Mouse (Mus musculus): Measurements from ENCODE around the gene Gm5741. TPM values are rescaled to one million over a fixed set of nuclear protein-coding genes. Genes with fewer than 3 reads are reported as not detected.
"Not testable (repeated sequence)": the region's sequence is repeated elsewhere in the genome, so short reads cannot be mapped to it uniquely, and the experiment has no call there.

The Gm5741 gene
- polyA plus RNA-seq, 1 experiment from 2014 or later = not detected

DNA sequence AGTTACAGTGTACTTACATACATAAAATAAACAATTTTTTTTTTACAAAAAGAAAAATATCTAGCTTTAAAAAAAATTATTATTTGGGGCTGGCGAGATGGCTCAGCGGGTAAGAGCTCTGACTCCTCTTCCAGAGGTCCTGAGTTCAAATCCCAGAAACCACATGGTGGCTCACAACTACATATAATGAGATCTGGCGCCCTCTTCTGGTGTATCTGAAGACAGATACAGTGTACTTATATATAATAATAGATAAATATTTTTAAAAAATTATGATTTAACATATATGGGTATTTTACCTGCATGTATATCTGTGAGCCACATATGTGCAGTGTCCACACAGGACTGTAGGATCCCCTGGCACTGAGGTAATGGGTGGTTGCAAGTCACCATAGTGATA lies 18.5 kb upstream of the Gm5741 start:
- Histone ChIP-seq H3K9ac (no peak overlapping the region), H3K4me3 (no peak overlapping the region), H3K4me1 (replicated peaks) (peaks cover 27% of the 10 kb centered on the region), H3K27me3 (replicated peaks) (no peaks in the 10 kb centered on the region), H3K36me3 (peaks cover 45% of the 10 kb centered on the region), H3K9me3 (replicated peaks) (no peaks in the 10 kb centered on the region), H3K27ac (ENCODE audit: poor library complexity, severe bottlenecking) (no peak overlapping the region), H3K4me2 (no peak overlapping the region)
- WGBS = 79% methylated on average over 3 of the region's 3 CpGs
- no peak for ATAC-seq (ENCODE audit: insufficient number of reproducible peaks, low FRiP score)

GRCm38 (mm10) chr8:85084633-85085032 lies 16.9 kb upstream of the Gm5741 start:
- Histone ChIP-seq H3K9me3 (replicated peaks) (no peaks in the 10 kb centered on the region), H3K4me2 (no peak overlapping the region), H3K4me3 (no peak overlapping the region), H3K27me3 (replicated peaks) (no peaks in the 10 kb centered on the region), H3K27ac (ENCODE audit: poor library complexity, severe bottlenecking) (no peak overlapping the region), H3K36me3 (peaks cover 38% of the 10 kb centered on the region), H3K9ac (no peak overlapping the region), H3K4me1 (replicated peaks) (peaks cover 32% of the 10 kb centered on the region)
- no peak for ATAC-seq (ENCODE audit: insufficient number of reproducible peaks, low FRiP score)
- WGBS = 78% methylated on average over 8 of the region's 8 CpGs

- Histone ChIP-seq H3K4me2 (peak within 1 kb of the TSS; percentile 91), H3K9ac (peak within 1 kb of the TSS; percentile 82), H3K27me3 (replicated peaks) (no peaks in the 10 kb centered on the region), H3K27ac (ENCODE audit: poor library complexity, severe bottlenecking) (peak within 1 kb of the TSS; percentile 38), H3K4me3 (peak within 1 kb of the TSS; percentile 74), H3K9me3 (replicated peaks) (no peaks in the 10 kb centered on the region), H3K4me1 (replicated peaks) (peaks cover 45% of the 10 kb centered on the region), H3K36me3 (peaks cover 36% of the 10 kb centered on the region)
- peak; percentile 86 for ATAC-seq (ENCODE audit: insufficient number of reproducible peaks, low FRiP score)
- under 1% methylated on average over 30 of the region's 30 CpGs for WGBS
These were observed 15.5 kb upstream of the Gm5741 start, which contains the start of gene Man2b1 for GRCm38 (mm10) chr8:85083108-85083813. Man2b1 (plus strand) TSS chr8:85083270.

GRCm38 (mm10) chr8:85082169-85082568 lies 14.4 kb upstream of the Gm5741 start:
- H3K4me2 ChIP-seq; H3K27ac ChIP-seq (ENCODE audit: poor library complexity, severe bottlenecking); ATAC-seq (ENCODE audit: insufficient number of reproducible peaks, low FRiP score); H3K9ac ChIP-seq; H3K27me3 ChIP-seq (replicated peaks); H3K4me3 ChIP-seq; H3K9me3 ChIP-seq (replicated peaks): not testable (repeated sequence)
- peaks cover 45% of the 10 kb centered on the region for H3K4me1 ChIP-seq (replicated peaks)
- WGBS = 79% methylated on average over 4 of the region's 4 CpGs
- peaks cover 29% of the 10 kb centered on the region for H3K36me3 ChIP-seq

DNA sequence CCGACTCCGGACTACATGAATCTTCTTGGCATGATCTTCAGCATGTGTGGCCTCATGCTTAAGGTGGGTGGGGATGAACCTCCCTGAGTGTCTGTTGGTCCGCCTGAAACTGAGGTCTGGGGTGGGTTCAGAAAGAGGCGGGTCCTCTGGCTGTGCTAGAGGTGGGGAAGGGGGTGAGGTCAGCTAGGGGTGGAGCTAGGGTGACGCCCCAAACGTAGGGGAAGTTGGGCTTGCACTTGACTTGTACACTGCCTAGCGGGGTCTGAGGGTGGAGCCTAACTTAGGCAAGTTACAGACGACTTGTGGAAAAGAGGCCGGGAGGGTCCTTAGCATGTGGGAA lies 13.4 kb upstream of the Gm5741 start, which contains the start of gene Wdr83:
Gene Wdr83, minus strand, starts transcription at position 91 of the 340 bp plus-strand sequence.
- Histone ChIP-seq H3K4me1 (replicated peaks) (peaks cover 45% of the 10 kb centered on the region), H3K9me3 (replicated peaks) (no peaks in the 10 kb centered on the region), H3K4me3 (peak within 1 kb of the TSS; percentile 86), H3K27me3 (replicated peaks) (no peaks in the 10 kb centered on the region), H3K9ac (peak within 1 kb of the TSS; percentile 90), H3K36me3 (peaks cover 29% of the 10 kb centered on the region), H3K27ac (ENCODE audit: poor library complexity, severe bottlenecking) (peak within 1 kb of the TSS; percentile 17), H3K4me2 (peak within 1 kb of the TSS; percentile 85)
- ATAC-seq (ENCODE audit: insufficient number of reproducible peaks, low FRiP score) = peak; percentile 68
- WGBS = under 1% methylated on average over 9 of the region's 9 CpGs

- Histone ChIP-seq H3K9me3 (replicated peaks) (no peaks in the 10 kb centered on the region), H3K36me3 (peaks cover 32% of the 10 kb centered on the region), H3K4me3 (peak within 1 kb of the TSS; percentile 86), H3K4me2 (peak within 1 kb of the TSS; percentile 85), H3K27me3 (replicated peaks) (no peaks in the 10 kb centered on the region), H3K4me1 (replicated peaks) (peaks cover 45% of the 10 kb centered on the region), H3K9ac (peak within 1 kb of the TSS; percentile 90), H3K27ac (ENCODE audit: poor library complexity, severe bottlenecking) (peak within 1 kb of the TSS; percentile 17)
- under 1% methylated on average over 30 of the region's 30 CpGs for WGBS
- 0 out of 2 replicates have a peak, but pooled peaks have one; percentile 2 for ATAC-seq (ENCODE audit: insufficient number of reproducible peaks, low FRiP score)
These were observed 12.9 kb upstream of the Gm5741 start, which contains the start of gene Wdr83os for GRCm38 (mm10) chr8:85080532-85081215. Wdr83os (plus strand) TSS chr8:85080740.

GRCm38 (mm10) chr8:85080214-85080531 lies 12.4 kb upstream of the Gm5741 start:
- Histone ChIP-seq H3K27ac (ENCODE audit: poor library complexity, severe bottlenecking) (peak overlapping the region; percentile 17), H3K9me3 (replicated peaks) (no peaks in the 10 kb centered on the region), H3K9ac (peak overlapping the region; percentile 90), H3K4me2 (peak overlapping the region; percentile 85), H3K4me3 (peak overlapping the region; percentile 86), H3K4me1 (replicated peaks) (peaks cover 45% of the 10 kb centered on the region), H3K27me3 (replicated peaks) (no peaks in the 10 kb centered on the region), H3K36me3 (peaks cover 32% of the 10 kb centered on the region)
- no peak for ATAC-seq (ENCODE audit: insufficient number of reproducible peaks, low FRiP score)
- under 1% methylated on average over 25 of the region's 25 CpGs for WGBS

- H3K9me3 ChIP-seq (replicated peaks) = no peaks in the 10 kb centered on the region
- H3K27me3 ChIP-seq (replicated peaks) = no peaks in the 10 kb centered on the region
- peaks cover 51% of the 10 kb centered on the region for H3K36me3 ChIP-seq
- no peak overlapping the region for H3K9ac ChIP-seq
- H3K4me2 ChIP-seq = no peak overlapping the region
- no peak for ATAC-seq (ENCODE audit: insufficient number of reproducible peaks, low FRiP score)
- 0% methylated on average over 2 of the region's 2 CpGs for WGBS
- no peak overlapping the region for H3K27ac ChIP-seq (ENCODE audit: poor library complexity, severe bottlenecking)
- no peak overlapping the region for H3K4me3 ChIP-seq
- peaks cover 36% of the 10 kb centered on the region for H3K4me1 ChIP-seq (replicated peaks)
These were observed 9.2 kb upstream of the Gm5741 start for GRCm38 (mm10) chr8:85076993-85077392.

GRCm38 (mm10) chr8:85076001-85076400 lies 8.2 kb upstream of the Gm5741 start:
- no peak overlapping the region for H3K27ac ChIP-seq (ENCODE audit: poor library complexity, severe bottlenecking)
- H3K36me3 ChIP-seq = peaks cover 51% of the 10 kb centered on the region
- H3K27me3 ChIP-seq (replicated peaks) = no peaks in the 10 kb centered on the region
- H3K4me1 ChIP-seq (replicated peaks) = peaks cover 30% of the 10 kb centered on the region
- no peaks in the 10 kb centered on the region for H3K9me3 ChIP-seq (replicated peaks)
- no peak overlapping the region for H3K9ac ChIP-seq
- 62% methylated on average over 9 of the region's 9 CpGs for WGBS
- H3K4me2 ChIP-seq = no peak overlapping the region
- no peak overlapping the region for H3K4me3 ChIP-seq
- ATAC-seq (ENCODE audit: insufficient number of reproducible peaks, low FRiP score) = no peak

DNA sequence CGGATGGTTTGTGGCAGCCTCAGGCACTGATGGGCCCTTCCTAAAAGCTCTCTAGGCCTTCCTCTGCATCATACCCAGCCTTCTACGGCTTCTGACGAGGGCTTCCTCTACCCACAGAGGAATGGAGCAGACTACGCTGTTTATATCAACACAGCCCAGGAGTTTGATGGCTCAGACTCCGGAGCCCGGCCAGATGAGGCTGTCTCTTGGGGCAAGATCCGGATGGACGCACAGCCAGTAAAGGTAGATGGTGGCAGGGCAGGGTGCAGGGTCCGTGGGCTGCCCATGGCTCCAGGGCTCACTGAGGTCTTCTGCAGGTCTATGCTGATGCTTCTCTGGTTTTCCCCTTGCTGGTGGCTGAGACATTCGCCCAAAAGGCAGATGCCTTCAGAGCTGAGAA lies 6.8 kb upstream of the Gm5741 start:
- no peak overlapping the region for H3K4me3 ChIP-seq
- H3K27me3 ChIP-seq (replicated peaks) = no peaks in the 10 kb centered on the region
- no peak overlapping the region for H3K4me2 ChIP-seq
- no peak for ATAC-seq (ENCODE audit: insufficient number of reproducible peaks, low FRiP score)
- H3K27ac ChIP-seq (ENCODE audit: poor library complexity, severe bottlenecking) = no peak overlapping the region
- H3K36me3 ChIP-seq = peaks cover 51% of the 10 kb centered on the region
- H3K9me3 ChIP-seq (replicated peaks) = no peaks in the 10 kb centered on the region
- 0 out of 2 replicates have a peak overlapping the region, but pooled peaks have one; percentile 8 for H3K9ac ChIP-seq
- H3K4me1 ChIP-seq (replicated peaks) = peaks cover 28% of the 10 kb centered on the region
- 92% methylated on average over 10 of the region's 10 CpGs for WGBS

DNA sequence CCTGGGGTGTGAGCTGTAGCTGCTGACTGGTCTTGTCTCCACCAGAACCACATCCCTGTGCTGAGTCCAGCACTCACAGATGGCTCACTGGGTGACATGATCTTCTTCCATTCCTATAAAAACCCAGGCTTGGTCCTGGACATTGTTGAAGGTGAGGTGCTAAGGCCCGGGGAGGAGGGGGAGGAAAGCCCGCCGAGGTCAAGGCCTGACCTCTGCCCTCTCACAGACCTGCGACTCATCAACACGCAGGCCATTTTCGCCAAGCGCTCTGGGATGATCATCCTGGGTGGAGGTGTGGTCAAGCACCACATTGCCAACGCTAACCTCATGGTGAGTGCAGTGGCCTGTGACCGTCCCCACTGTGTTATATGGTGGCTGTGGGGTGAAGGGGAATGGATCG lies 6.4 kb upstream of the Gm5741 start:
- Histone ChIP-seq H3K36me3 (peaks cover 49% of the 10 kb centered on the region), H3K27me3 (replicated peaks) (no peaks in the 10 kb centered on the region)
- 89% methylated on average over 10 of the region's 10 CpGs for WGBS

More for the DNA sequence above, 6.4 kb upstream of the Gm5741 start:
- H3K9me3 ChIP-seq (replicated peaks) = no peaks in the 10 kb centered on the region
- H3K4me2 ChIP-seq = no peak overlapping the region
- peaks cover 24% of the 10 kb centered on the region for H3K4me1 ChIP-seq (replicated peaks)
- ATAC-seq (ENCODE audit: insufficient number of reproducible peaks, low FRiP score) = no peak
- H3K27ac ChIP-seq (ENCODE audit: poor library complexity, severe bottlenecking) = no peak overlapping the region
- H3K4me3 ChIP-seq = no peak overlapping the region
- H3K9ac ChIP-seq = no peak overlapping the region
